Mouse (Mus musculus): ENCODE results near the gene Hspb11. TPM values are rescaled to one million over a fixed set of nuclear protein-coding genes. Genes with fewer than 3 reads are reported as not detected.

Gene Hspb11
- polyA plus RNA-seq, 1 experiment, result 21.1 TPM

GRCm38 (mm10) chr4:107285446-107286200 is 32.2 kb downstream of the Hspb11 start:
- no peak for TF ChIP-seq POLR2A (IDR thresholded peaks at IDR 0.05; ENCODE audit: borderline replicate concordance, low read depth, low read length)
- peaks cover 16% of the 10 kb centered on the region for H3K4me1 ChIP-seq (ENCODE audit: control insufficient read depth, insufficient read depth, low read length)
- H3K27ac ChIP-seq (ENCODE audit: insufficient read depth, low read depth, low read length), result peak overlapping the region; percentile 58
- H3K4me3 ChIP-seq (ENCODE audit: insufficient read depth, low read length), result no peak overlapping the region

- no peak overlapping the region for H3K27ac ChIP-seq (ENCODE audit: insufficient read depth, low read depth, low read length)
- TF ChIP-seq POLR2A (IDR thresholded peaks at IDR 0.05; ENCODE audit: borderline replicate concordance, low read depth, low read length) (no peak), CTCF (IDR thresholded peaks at IDR 0.05; ENCODE audit: low read depth, low read length) (no peak)
- peaks cover 16% of the 10 kb centered on the region for H3K4me1 ChIP-seq (ENCODE audit: control insufficient read depth, insufficient read depth, low read length)
- no peak overlapping the region for H3K4me3 ChIP-seq (ENCODE audit: insufficient read depth, low read length)
Observed at GRCm38 (mm10) chr4:107286386-107286785, 33.0 kb downstream of the Hspb11 start.

- TF ChIP-seq POLR2A (IDR thresholded peaks at IDR 0.05; ENCODE audit: borderline replicate concordance, low read depth, low read length) (no peak), CTCF (IDR thresholded peaks at IDR 0.05; ENCODE audit: low read depth, low read length) (no peak)
Observed at GRCm38 (mm10) chr4:107287517-107287916, 34.1 kb downstream of the Hspb11 start.

GRCm38 (mm10) chr4:107291611-107292272 is 38.3 kb downstream of the Hspb11 start:
- TF ChIP-seq POLR2A (IDR thresholded peaks at IDR 0.05; ENCODE audit: borderline replicate concordance, low read depth, low read length) (no peak), CTCF (IDR thresholded peaks at IDR 0.05; ENCODE audit: low read depth, low read length) (no peak)
- H3K27ac ChIP-seq (ENCODE audit: insufficient read depth, low read depth, low read length), result no peak overlapping the region
- H3K4me1 ChIP-seq (ENCODE audit: control insufficient read depth, insufficient read depth, low read length), result 0 out of 2 replicates have a peak, but pooled peaks cover 3% of the 10 kb centered on the region
- H3K4me3 ChIP-seq (ENCODE audit: insufficient read depth, low read length), result no peak overlapping the region

More at GRCm38 (mm10) chr4:107287517-107287916, 34.1 kb downstream of the Hspb11 start:
- Histone ChIP-seq H3K4me3 (ENCODE audit: insufficient read depth, low read length) (no peak overlapping the region), H3K4me1 (ENCODE audit: control insufficient read depth, insufficient read depth, low read length) (peaks cover 16% of the 10 kb centered on the region), H3K27ac (ENCODE audit: insufficient read depth, low read depth, low read length) (no peak overlapping the region)

GRCm38 (mm10) chr4:107292273-107292662 is 38.9 kb downstream of the Hspb11 start:
- H3K4me3 ChIP-seq (ENCODE audit: insufficient read depth, low read length), result no peak overlapping the region
- TF ChIP-seq POLR2A (IDR thresholded peaks at IDR 0.05; ENCODE audit: borderline replicate concordance, low read depth, low read length), result no peak
- no peak for TF ChIP-seq CTCF (IDR thresholded peaks at IDR 0.05; ENCODE audit: low read depth, low read length)
- H3K4me1 ChIP-seq (ENCODE audit: control insufficient read depth, insufficient read depth, low read length), result 0 out of 2 replicates have a peak, but pooled peaks cover 3% of the 10 kb centered on the region
- no peak overlapping the region for H3K27ac ChIP-seq (ENCODE audit: insufficient read depth, low read depth, low read length)

- H3K4me3 ChIP-seq (ENCODE audit: insufficient read depth, low read length), result no peak overlapping the region
- H3K27ac ChIP-seq (ENCODE audit: insufficient read depth, low read depth, low read length), result no peak overlapping the region
- TF ChIP-seq CTCF (IDR thresholded peaks at IDR 0.05; ENCODE audit: low read depth, low read length) (no peak), POLR2A (IDR thresholded peaks at IDR 0.05; ENCODE audit: borderline replicate concordance, low read depth, low read length) (no peak)
- no peaks in the 10 kb centered on the region; the same call in 1 of the 2 replicates for H3K4me1 ChIP-seq (ENCODE audit: control insufficient read depth, insufficient read depth, low read length)
Observed at GRCm38 (mm10) chr4:107298071-107298606, 44.7 kb downstream of the Hspb11 start.

- TF ChIP-seq CTCF (IDR thresholded peaks at IDR 0.05; ENCODE audit: low read depth, low read length), result no peak
- no peak for TF ChIP-seq POLR2A (IDR thresholded peaks at IDR 0.05; ENCODE audit: borderline replicate concordance, low read depth, low read length)
- Histone ChIP-seq H3K4me1 (ENCODE audit: control insufficient read depth, insufficient read depth, low read length) (no peaks in the 10 kb centered on the region; the same call in 1 of the 2 replicates), H3K27ac (ENCODE audit: insufficient read depth, low read depth, low read length) (no peak overlapping the region), H3K4me3 (ENCODE audit: insufficient read depth, low read length) (no peak overlapping the region)
Observed at GRCm38 (mm10) chr4:107299779-107300340, 46.5 kb downstream of the Hspb11 start.

- no peak overlapping the region for H3K27ac ChIP-seq (ENCODE audit: insufficient read depth, low read depth, low read length)
- no peak for TF ChIP-seq CTCF (IDR thresholded peaks at IDR 0.05; ENCODE audit: low read depth, low read length)
- TF ChIP-seq POLR2A (IDR thresholded peaks at IDR 0.05; ENCODE audit: borderline replicate concordance, low read depth, low read length), result no peak
- no peaks in the 10 kb centered on the region; the same call in 1 of the 2 replicates for H3K4me1 ChIP-seq (ENCODE audit: control insufficient read depth, insufficient read depth, low read length)
- no peak overlapping the region for H3K4me3 ChIP-seq (ENCODE audit: insufficient read depth, low read length)
Observed at GRCm38 (mm10) chr4:107300371-107300770, 47.0 kb downstream of the Hspb11 start.

- H3K4me3 ChIP-seq (ENCODE audit: insufficient read depth, low read length), result no peak overlapping the region
- H3K27ac ChIP-seq (ENCODE audit: insufficient read depth, low read depth, low read length), result no peak overlapping the region
- TF ChIP-seq CTCF (IDR thresholded peaks at IDR 0.05; ENCODE audit: low read depth, low read length), result no peak
- no peak for TF ChIP-seq POLR2A (IDR thresholded peaks at IDR 0.05; ENCODE audit: borderline replicate concordance, low read depth, low read length)
- H3K4me1 ChIP-seq (ENCODE audit: control insufficient read depth, insufficient read depth, low read length), result no peaks in the 10 kb centered on the region; the same call in 1 of the 2 replicates
Observed at GRCm38 (mm10) chr4:107300902-107301555, 47.6 kb downstream of the Hspb11 start.

Measured in bone marrow macrophage, adult 2 months (primary cell).